Mouse (Mus musculus) WW6 (cell line): ENCODE results near the gene Akr7a5.

ENCODE experiments used
- DNase-seq: peaks from one replicate; pipeline ENCODE4 v3.0.0-alpha.2; 2013; ENCODE audit warnings: low read depth, low spot score

The Akr7a5 gene

DNA sequence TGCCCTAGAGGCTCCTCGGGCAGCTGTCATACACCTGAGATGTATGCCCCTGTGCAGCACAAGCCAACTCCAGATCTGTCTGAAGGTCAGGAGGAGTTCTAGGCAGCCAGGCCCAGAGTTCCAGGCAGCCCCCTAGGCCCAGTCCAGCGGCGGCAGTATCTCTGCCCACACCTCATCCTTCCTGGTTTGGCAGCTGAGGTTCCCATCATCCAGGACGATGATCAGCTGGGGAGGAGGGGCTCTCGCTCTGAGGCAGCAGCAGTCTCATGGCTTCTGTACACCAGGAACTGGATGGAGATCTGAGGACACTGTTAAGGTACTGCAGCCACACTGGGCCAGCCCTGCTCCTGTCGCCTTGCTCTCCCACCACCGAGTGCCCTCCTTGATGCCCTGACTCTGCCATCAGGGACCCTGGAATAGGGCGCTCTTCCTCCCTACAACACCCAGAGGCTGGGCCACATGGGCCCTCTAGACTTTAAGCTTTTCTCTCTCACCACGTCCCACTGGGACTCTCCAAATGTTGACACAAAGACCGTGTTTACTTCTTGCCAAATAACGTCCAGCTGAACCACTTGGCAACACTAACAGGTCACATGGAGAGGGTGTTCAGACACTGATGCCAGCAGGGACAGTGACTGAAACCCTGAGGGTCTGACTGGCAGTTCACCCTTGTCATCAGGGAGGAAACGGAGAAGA, 11.7 kb upstream of the Akr7a5 start:
- DNase-seq = no peak

DNA sequence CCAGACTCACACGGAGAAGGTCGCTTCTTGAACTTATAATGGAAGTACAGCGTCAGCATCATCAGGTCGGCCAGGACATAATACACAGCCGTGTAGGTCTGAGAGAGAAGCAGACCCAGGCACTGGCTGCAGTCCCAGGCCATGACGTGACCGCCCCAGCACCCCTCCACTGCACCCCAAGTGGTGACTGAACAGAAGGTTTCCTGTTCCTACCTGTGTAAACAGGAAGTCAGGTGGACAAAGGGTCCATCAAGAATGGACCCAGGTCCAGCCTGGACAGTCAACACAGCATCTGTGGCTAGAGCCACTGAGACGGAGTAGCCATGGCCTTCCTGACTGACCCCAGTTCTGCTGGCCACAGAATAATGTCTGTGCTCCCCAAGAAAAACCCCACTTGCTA, 8.8 kb upstream of the Akr7a5 start:
- DNase-seq = no peak

DNA sequence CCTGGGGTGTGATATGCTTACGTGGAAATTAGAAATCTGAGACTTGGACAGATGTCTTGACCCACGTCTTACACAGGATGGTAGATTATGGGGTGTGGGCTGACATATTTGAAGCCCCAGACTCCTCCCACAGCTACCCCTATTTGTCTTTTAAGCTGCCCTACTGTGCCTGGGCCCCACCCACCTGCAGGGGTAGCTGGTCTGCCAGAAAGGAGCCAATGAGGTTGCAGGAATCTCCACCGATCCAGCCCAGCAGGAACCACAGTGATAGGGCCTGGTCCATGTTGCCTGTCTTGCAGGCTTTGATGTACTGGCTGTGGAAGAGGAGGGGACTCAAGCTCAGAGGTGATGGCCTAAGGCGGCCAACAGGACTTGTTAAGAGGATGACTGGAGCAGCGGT, 8.3 kb upstream of the Akr7a5 start:
- no peak for DNase-seq

DNA sequence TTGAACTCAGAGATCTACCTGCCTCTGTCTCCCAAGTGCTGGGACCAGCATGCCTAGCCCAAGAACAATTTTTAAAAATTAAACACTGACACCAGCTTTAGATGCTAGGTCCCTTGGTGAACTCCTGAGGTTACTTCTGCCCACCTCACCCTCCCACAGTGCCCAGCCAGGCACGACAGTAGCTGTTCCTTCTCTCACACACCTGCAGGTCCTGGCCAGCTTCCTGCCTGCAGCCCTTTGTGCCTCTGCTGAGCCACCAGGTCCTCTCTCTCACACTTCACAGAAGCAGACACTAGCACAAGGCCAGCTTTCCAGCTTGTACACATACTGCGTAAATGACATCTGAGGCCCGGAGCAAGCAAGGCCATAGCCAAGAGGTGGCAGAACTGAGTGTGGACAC, 5.0 kb upstream of the Akr7a5 start:
- DNase-seq = no peak

DNA sequence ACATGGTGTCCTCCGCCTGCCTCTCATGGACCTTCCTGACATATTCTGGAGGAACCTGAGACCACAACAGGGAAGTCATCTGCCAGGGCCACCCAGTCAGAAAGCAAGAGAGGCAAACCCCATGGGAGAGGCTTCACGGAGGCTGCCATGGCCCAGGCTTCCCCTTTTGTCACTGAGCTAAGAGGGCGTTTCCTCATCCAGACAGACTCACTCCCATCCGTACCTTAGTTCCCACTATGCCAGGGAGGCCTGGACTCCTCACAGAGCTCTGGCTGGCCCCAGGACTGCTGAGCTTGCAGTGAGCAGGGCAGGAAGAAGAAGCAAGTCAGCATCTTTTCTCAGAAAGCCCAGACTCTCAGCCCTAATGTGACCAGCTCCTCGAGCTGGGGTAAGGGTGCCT, 2.6 kb upstream of the Akr7a5 start:
- no peak for DNase-seq

DNA sequence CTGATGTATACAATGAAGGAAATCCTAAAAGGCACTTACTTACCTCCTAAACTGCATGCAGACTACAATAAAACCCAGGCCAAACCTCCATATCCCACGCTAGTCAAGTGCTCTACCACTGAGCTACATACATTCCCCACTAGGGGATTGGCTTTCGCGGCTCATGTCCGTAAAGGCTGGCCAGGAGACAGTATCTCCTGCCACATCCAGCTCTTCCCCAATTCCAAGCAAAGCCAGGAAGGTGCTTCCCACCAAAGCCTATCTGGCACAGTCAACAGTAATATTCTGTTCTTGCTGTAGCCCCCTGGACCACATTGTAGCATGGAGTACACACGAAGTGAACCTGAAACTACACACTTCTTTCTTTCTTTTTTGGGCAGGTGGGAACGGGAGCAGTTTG, 893 bp upstream of the Akr7a5 start:
- DNase-seq = no peak

DNA sequence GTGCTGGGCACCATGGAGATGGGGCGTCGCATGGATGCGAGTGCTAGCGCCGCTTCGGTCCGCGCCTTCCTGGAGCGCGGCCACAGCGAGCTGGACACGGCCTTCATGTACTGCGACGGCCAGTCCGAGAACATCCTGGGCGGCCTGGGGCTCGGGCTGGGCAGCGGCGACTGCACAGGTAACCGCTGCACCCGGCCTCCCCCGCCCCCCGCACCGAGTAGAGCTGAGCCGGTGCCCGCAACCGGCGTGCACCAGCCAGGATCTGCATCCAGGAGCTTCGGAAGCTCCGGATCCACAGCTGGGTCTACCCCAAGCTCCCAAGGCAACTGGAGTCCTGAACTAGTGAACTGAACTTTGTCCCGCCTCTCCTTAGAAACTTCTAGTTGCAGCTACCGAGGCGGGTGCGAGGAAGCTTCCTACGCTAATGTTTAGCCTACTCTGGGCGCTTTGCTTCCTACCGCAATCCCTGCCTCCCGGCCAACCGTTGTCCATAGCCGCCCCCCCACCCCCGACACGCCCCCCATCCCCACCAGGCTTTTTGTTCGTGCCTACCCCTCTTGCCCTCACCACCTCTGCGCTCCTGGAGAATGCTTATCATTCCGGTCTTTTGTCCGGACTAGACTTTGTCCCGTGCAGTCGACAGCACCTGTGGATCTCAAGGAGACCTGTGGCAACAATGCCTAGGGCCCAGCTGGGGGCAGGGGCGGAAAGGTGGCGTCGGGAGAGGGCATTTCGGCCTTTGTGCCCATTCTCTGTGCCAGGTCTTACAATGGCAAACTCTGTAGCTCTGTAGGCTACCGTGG, 556 bp downstream of the Akr7a5 start:
- DNase-seq = no peak

DNA sequence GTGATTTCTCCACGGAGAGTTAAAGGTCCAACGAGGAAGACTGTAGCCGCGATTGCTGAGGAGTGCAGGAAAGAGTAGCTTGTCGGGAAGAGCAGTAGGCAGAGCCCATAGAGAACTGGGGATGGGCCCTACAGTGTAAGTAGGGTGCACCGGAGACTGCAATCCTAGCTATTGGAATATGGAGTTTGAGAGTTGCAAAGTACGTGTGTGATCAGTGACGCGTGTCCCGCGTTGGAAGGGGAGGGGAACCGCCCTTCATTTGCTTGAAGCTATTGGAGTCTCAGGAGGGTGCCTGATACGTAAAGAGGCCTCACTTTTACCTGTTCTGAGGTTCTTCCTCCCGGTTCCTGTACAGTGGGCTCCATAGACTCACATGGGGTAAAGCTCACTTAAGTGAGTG, 1.2 kb downstream of the Akr7a5 start:
- no peak for DNase-seq

DNA sequence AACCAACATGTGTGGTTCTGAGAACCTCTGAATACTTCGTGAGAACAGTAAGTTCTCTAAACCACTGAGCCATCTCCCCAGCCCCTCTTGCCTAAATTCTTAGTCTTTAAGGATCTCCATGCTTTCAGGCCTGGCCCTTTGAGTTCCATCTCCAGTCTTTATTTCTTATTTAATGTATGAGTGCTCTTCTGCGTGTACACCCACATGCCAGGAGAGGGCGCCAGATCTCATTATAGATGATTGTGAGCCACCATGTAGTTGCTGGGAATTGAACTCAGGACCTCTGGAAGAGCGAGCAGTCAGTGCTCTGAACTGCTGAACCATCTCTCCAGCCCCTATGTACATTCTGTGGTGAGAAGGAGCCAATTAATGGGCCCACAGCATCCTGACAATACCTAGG, 2.1 kb downstream of the Akr7a5 start:
- DNase-seq = no peak

DNA sequence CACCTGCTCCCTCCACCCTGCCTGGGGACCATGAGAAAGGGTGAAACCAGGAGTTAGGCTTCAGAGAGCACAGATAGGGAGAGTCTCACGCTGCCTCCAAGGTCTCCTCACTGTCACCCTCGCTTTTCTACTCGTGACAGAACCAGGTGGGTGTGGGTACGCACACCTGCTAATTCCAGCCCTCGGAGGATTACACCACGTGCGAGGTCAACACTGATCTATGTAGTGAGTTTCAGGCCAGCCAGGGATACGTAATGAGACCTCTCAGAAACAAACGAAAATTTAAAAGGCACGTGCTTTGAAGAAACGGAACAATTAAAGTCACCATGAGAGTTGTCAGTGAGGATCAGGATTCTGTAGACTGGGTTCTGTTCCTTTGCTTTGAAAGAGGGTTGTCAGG, 7.9 kb downstream of the Akr7a5 start:
- no peak for DNase-seq

DNA sequence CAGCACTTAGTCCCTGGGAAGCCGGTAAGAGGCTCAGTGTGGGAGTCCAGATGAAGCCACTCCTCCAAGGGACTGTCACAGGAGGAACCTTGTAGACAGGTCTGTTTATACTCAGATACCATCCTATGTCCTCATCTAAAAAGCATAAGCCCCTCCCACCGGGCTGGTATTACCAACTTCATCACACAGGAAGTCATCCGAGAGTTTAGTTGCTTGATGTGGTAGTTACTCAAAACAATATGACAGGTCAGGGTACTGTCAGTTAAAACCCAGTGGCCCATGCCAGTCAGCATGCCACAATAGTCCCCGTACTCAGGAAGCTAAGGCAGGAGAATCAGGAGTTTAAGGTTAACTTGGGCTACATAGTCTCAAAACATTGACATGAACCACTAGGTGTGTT, 9.2 kb downstream of the Akr7a5 start:
- no peak for DNase-seq

DNA sequence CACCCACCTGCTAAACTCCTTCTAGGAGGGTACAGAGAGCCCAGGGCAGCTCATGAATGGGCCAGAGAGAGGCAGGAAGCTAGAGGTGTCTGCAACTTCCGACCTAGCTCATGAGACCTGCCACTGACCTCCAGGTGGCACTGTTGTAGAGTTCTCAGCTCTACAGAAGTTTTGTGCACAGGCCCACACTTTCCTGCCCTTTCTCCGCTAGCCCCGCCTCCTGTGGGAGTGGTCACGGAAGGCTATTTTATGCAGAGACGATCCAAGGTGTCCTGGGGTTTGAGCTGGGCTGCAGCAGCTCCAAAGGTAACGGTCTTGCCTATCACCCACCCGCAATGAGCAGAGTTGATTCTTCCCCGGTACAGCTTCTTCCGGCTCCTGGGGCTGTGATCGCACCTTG, 20.1 kb downstream of the Akr7a5 start:
- DNase-seq = peak; percentile 90

DNA sequence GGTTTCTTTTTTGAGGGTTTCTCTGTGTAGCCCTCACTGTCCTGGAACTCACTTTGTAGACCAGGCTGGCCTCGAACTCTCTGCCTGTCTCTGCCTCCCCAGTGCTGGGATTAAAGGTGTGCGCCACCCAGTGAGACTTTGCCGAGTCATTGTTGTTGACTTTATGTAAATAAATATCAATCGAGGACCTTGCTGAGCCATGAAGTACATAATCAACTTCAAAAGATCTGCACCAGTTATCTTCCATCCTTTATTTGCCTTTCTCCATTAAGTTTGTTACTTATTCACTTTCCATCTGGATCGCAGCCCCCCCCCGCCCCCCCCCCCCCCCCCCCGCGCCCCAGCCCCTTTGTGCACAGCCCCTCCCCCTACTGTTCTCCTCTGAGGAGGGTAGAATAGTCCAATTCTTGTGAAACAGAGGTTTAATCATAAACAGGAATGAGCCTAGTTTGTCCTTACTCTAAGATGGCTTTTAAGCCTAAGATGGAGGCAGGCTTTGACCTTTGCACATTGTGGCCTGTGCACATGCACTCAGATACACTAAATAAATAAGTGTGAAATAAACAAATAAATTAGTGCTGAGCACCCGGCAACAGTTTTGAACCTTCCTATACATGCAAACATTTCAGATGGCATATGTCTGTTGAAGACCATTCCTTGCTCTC, 24.2 kb downstream of the Akr7a5 start:
- DNase-seq = no peak

DNA sequence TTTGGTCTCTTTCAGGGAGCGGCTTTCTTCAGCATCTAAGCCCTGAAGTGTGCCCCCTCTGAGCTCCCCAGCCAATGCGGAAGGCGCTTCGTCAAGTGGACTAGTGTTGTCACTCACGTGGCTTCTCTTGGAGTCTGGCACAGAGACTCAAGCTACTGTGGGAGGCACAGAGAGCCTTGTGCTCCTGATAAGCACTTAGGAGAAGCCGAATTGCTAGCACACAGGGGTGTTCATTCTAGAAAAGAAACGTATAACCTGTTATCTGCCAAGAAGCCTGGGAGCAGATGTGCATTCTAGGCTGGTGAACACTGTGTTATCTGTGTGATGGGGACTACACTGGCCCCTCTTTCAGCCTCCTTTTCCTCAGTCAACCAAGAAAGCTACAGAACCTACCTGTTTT, 25.0 kb downstream of the Akr7a5 start:
- DNase-seq = no peak

DNA sequence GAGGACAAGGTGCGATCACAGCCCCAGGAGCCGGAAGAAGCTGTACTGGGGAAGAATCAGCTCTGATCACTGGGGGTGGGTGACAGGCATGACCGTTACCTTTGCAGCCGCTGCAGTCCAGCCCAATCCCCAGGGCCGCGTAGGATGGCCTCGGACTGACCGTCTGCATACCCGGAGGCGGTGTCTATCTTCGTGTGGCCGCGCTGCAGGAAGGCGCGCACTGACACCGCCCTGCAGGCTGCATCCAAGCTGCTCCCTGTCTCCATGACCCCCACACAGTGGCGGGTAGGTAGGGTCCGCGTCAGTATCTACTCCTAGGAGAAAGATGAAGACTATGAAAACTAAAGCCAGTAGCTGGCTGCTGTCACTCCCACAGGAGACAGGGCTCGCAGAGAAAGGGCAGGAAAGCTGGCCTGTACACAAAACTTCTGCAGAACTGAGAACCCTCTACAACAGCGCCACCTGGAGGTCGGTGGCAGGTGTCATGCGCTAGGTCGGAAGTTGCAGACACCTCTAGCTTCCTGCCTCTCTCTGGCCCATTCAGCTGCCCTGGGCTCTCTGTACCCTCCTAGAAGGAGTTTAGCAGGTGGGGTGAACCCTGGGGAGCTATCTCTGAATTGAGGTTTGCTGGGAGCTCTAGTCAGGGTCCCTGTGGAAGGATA, 26.4 kb downstream of the Akr7a5 start:
- DNase-seq = peak; percentile 80

DNA sequence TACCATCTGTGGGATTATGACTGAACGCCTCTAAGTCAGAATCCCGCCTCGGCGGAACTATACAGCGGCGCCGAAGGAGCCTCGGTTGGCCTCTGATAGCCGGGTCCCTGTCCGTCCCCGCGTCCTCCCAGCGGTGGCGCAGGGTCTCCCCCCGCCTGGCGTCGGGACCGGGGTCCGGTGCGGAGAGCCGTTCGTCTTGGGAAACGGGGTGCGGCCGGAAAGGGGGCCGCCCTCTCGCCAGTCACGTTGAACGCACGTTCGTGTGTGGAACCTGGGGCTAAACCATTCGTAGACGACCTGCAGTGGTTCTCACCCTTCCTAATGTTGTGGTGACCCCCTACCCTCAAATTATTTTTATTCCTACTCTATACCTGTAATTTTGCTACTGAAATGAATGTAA, 27.6 kb downstream of the Akr7a5 start:
- no peak for DNase-seq

DNA sequence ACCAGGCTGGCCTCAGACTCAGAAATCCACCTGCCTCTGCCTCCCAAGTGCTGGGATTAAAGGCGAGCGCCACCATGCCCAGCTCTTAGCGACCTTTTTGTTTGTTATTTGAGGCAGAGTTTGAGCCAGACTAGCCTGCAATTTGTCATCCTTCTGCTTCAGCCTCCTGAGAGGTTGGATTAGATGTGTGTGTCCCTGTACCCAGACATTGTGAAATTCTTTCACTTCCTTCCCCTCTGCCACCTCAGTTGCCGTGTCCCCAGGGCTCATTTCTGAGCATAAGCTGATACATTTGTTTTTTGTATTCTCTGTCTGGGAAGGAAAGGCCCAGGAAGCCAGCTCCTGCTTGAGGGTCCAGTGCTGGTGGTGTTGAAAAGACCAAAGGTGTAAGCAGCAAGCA, 30.3 kb downstream of the Akr7a5 start:
- no peak for DNase-seq

DNA sequence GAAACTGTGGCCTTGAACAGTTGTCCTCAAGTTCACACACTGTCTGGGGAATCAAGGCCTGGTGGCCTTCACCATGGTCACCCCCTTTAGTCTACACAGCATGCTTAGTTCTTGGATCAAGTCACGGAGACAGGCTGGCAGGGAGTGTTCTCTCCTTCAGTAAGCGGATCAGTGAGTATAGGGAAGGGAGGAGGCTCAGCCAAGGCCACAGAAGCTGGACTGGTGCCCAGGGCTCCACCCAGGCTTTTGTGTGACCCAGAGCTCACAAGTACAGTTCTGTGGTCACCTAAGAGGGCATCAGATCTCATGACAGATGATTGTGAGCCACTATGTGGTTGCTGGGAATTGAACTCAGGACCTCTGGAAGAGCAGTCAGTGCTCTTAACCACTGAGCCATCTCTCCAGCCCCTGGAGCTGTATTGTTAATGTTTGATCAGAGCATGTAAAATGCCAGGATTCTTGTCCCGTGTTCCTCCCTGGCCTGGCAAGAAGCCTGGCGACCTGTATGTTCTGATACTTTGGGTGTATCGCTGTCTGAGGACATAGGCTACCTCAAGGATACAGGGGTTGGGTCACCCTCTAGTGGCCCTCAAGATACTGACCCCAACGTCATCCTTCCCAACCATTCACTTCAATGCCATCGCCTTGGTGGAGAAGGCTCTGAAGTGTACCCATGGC, 31.2 kb downstream of the Akr7a5 start:
- DNase-seq = no peak

DNA sequence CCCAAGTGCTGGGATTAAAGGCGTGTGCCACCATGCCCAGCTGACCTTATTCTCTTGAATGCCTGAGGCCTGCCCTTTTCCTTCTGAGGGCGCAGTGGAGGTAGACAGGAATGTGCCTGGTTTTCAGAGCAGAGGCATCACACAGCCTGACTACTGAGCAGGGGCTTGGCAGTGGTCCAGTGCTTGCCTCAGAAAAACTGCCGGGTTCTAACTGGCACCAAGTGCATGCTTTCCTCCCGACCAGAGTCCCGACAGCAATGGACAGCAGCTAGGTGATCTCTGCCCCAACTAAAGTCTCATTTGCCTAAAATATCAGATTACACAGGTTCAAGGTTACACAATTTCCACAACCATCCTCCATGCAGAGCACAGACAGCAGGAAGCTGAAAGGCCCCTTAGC, 33.2 kb downstream of the Akr7a5 start:
- DNase-seq = no peak

DNA sequence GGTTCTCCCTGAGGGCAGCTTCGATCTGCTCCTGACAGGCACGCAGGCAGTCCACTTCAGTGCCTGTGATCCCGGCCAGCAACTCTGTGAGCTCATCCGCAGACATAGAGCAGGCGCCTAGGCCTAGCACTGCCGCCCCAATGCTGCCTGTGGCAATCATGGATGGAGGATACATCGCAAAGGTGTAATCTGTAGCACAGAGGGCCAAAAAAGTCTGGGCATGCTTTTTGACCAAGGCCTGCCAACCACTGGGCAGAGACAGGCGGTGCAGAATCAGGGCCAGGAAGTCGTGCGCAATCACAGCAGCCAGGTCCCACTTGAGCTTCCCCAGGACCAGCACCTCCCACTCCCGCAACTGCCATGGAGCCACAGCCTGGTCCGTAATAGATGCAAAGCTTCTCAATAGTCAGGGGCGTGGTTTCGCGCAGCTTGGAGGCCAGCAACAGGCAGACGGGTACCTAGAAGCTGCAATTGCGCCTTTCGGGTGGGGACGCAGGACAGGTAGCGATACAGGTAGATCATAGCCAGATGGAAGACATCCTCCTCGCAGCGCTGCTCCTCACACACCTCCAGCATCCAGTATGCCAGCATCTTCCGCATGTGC, 35.0 kb downstream of the Akr7a5 start:
- no peak for DNase-seq

DNA sequence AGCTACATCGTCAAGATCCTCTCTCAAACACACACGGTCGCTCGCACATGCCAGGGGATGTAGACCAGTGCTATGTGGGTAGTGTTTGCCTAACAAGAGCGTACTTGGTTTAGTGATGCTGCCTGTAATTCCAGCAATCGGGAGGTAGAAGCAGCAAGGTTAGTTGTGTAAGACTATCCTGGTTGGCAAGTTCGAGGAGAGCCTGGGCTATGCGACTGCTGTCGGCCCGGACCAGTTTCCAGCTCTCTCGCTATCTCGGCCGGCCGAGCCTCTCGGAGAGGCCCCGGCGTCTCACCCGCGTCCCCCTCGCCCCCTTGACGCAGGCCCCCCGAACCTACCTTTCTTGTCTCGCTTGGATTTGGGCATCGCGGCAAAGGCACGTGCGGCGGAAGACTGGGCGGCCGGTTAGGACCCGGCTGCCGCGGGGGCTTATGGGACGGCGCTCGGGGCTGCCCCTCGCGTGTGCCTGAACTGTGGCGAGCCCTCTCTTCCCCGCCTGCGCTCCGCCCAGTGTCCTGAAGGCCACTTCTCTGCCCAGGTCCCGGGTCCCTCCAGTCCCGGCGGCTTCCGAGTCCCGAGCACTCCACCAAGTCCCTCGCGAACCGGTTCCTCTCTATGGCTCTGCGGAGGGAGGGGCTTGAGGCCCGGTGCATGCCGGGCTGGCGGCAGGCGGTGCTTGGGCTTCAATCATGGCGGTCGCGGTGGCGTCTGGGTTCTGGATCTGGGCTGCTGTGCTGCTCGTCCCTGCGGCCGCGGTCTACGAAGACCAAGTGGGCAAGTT, 41.6 kb downstream of the Akr7a5 start, which contains the start of the genes Mrto4, Emc1 and Ubr4:
Mrto4 (minus strand) TSS at position 646 of the 781 bp plus-strand sequence.
Emc1 (plus strand) TSS at position 657 of the 781 bp plus-strand sequence.
Ubr4 (plus strand) TSS at position 679 of the 781 bp plus-strand sequence.
- DNase-seq = peak; percentile 46
